Mouse (Mus musculus) intestine, postnatal 0 days (tissue): ENCODE measurements around the gene BC035044. TPM values are rescaled to one million over a fixed set of nuclear protein-coding genes. Genes with fewer than 3 reads are reported as not detected.
"Not testable (repeated sequence)": the region's sequence is repeated elsewhere in the genome, so short reads cannot be mapped to it uniquely, and the experiment has no call there.

ENCODE experiments used
- ATAC-seq: fragments of 200-750 bp; cut with Nextera tagmentation; 2 replicates; pipeline ENCODE4 v1.8.0; 2017; ENCODE audit warnings: mild to moderate bottlenecking, moderate TSS enrichment, moderate library complexity
- H3K27ac ChIP-seq: fragments of 300-500 bp; sonication (generic); 2 replicates; pipeline ENCODE4 v1.5.1; 2014; ENCODE audit warnings: mild to moderate bottlenecking, low read depth, low read length, moderate library complexity
- H3K27me3 ChIP-seq: fragments of 300-500 bp; sonication (generic); replicated peaks from 2 replicates; pipeline ENCODE4 v1.6.1; 2014; ENCODE audit warnings: low read length, mixed read lengths; ENCODE audit not compliant: control insufficient read depth, insufficient read depth
- H3K36me3 ChIP-seq: fragments of 300-500 bp; sonication (generic); 2 replicates; pipeline ENCODE4 v1.6.1; 2014; ENCODE audit warnings: mild to moderate bottlenecking, moderate library complexity; ENCODE audit not compliant: control insufficient read depth, insufficient read depth
- H3K4me1 ChIP-seq: fragments of 300-500 bp; sonication (generic); replicated peaks from 2 replicates; pipeline ENCODE4 v1.6.1; 2014; ENCODE audit warnings: antibody characterized with exemption, low read length, mixed read lengths; ENCODE audit not compliant: control insufficient read depth, insufficient read depth
- H3K4me2 ChIP-seq: fragments of 300-500 bp; sonication (generic); replicated peaks from 2 replicates; pipeline ENCODE4 v1.6.1; 2014; ENCODE audit warnings: low read depth, mild to moderate bottlenecking, moderate library complexity
- H3K4me3 ChIP-seq: fragments of 300-500 bp; sonication (generic); 2 replicates; pipeline ENCODE4 v1.5.1; 2014; ENCODE audit warnings: low read depth, low read length
- H3K9ac ChIP-seq: fragments of 300-500 bp; sonication (generic); 2 replicates; pipeline ENCODE4 v1.6.1; 2014; ENCODE audit warnings: mild to moderate bottlenecking, low read depth, low read length
- H3K9me3 ChIP-seq: fragments of 300-500 bp; sonication (generic); 2 replicates; pipeline ENCODE4 v1.6.1; 2016; ENCODE audit warnings: mixed run types; ENCODE audit not compliant: control insufficient read depth
- CTCF ChIP-seq: sonication (generic); IDR thresholded peaks from 2 replicates; pipeline ENCODE4 v1.5.1; 2016; ENCODE audit warnings: low read depth, mild to moderate bottlenecking, control low read depth, antibody characterized with exemption, moderate library complexity
- WGBS: fragments of 180-500 bp; shearing (Covaris S2); extraction: QIAGEN DNeasy Blood & Tissue Kit; methylation state at CpG from one replicate; pipeline ENCODE4 v1.1.7; 2014; 5-methylcytosine and 5-hydroxymethylcytosine counted together
- polyA plus RNA-seq: library from polyadenylated mRNA; unstranded; fragments of >200 nt; fragmentation: Nextera tagmentation; extraction: Ambion mirVana; gene quantifications from 2 replicates; pipeline ENCODE4 v1.2.1, GENCODE M21; 2015

The BC035044 gene
- polyA plus RNA-seq, 1 experiment from 2014 or later, result 1.4 TPM

- H3K27ac ChIP-seq, result no peak overlapping the region
- TF ChIP-seq CTCF, result peak; percentile 26; the same call in 1 of the 2 replicates
- H3K36me3 ChIP-seq, result no peaks in the 10 kb centered on the region
- no peak overlapping the region for H3K4me2 ChIP-seq
- no peak overlapping the region for H3K9ac ChIP-seq
- ATAC-seq, result no peak
- no peaks in the 10 kb centered on the region for H3K9me3 ChIP-seq
- H3K4me1 ChIP-seq, result no peaks in the 10 kb centered on the region
- H3K4me3 ChIP-seq, result no peak overlapping the region
- H3K27me3 ChIP-seq, result no peaks in the 10 kb centered on the region
- WGBS, result 83% methylated on average over 2 of the region's 2 CpGs
Measured at GRCm38 (mm10) chr6:128900044-128900443, 9.1 kb upstream of the BC035044 start.

- no peaks in the 10 kb centered on the region for H3K4me1 ChIP-seq
- WGBS, result 64% methylated on average over 3 of the region's 3 CpGs
- no peaks in the 10 kb centered on the region for H3K36me3 ChIP-seq
- no peaks in the 10 kb centered on the region for H3K9me3 ChIP-seq
- no peak overlapping the region for H3K4me2 ChIP-seq
- no peak for ATAC-seq
- no peak overlapping the region for H3K4me3 ChIP-seq
- no peak overlapping the region for H3K9ac ChIP-seq
- TF ChIP-seq CTCF, result no peak
- no peak overlapping the region for H3K27ac ChIP-seq
- no peaks in the 10 kb centered on the region for H3K27me3 ChIP-seq
Measured at GRCm38 (mm10) chr6:128895404-128896001, 4.6 kb upstream of the BC035044 start.

GRCm38 (mm10) chr6:128888834-128889233 lies 2.1 kb downstream of the BC035044 start:
- Histone ChIP-seq H3K4me3 (no peak overlapping the region), H3K27ac (no peak overlapping the region), H3K27me3 (no peaks in the 10 kb centered on the region), H3K4me2 (no peak overlapping the region), H3K4me1 (no peaks in the 10 kb centered on the region), H3K9ac (no peak overlapping the region), H3K9me3 (no peaks in the 10 kb centered on the region), H3K36me3 (no peaks in the 10 kb centered on the region)
- no peak for ATAC-seq
- 78% methylated on average over 5 of the region's 5 CpGs for WGBS
- TF ChIP-seq CTCF, result no peak

GRCm38 (mm10) chr6:128887091-128887790 lies 3.7 kb downstream of the BC035044 start, which contains the start of gene Clec2i:
TSS of gene Clec2i (plus strand) at chr6:128887588.
- WGBS, result 88% methylated on average over 6 of the region's 6 CpGs
- H3K27ac ChIP-seq, ATAC-seq, H3K4me3 ChIP-seq, H3K9ac ChIP-seq, H3K9me3 ChIP-seq, H3K4me2 ChIP-seq, H3K4me1 ChIP-seq, H3K27me3 ChIP-seq, H3K36me3 ChIP-seq: not testable (repeated sequence)

- Histone ChIP-seq H3K4me3 (no peak overlapping the region), H3K4me1 (no peaks in the 10 kb centered on the region), H3K4me2 (no peak overlapping the region), H3K9ac (no peak overlapping the region), H3K27me3 (no peaks in the 10 kb centered on the region), H3K36me3 (no peaks in the 10 kb centered on the region), H3K9me3 (no peaks in the 10 kb centered on the region), H3K27ac (no peak overlapping the region)
- no peak for ATAC-seq
- no peak for TF ChIP-seq CTCF
- WGBS, result 91% methylated on average over 1 of the region's 1 CpGs
Measured at GRCm38 (mm10) chr6:128871910-128872610, 18.9 kb downstream of the BC035044 start.

GRCm38 (mm10) chr6:128868861-128869260 lies 22.1 kb downstream of the BC035044 start:
- no peaks in the 10 kb centered on the region for H3K27me3 ChIP-seq
- no peak for ATAC-seq
- WGBS, result 41% methylated on average over 3 of the region's 3 CpGs
- H3K4me2 ChIP-seq, result no peak overlapping the region
- H3K27ac ChIP-seq, result no peak overlapping the region
- no peaks in the 10 kb centered on the region for H3K36me3 ChIP-seq
- H3K4me3 ChIP-seq, result no peak overlapping the region
- no peaks in the 10 kb centered on the region for H3K4me1 ChIP-seq
- no peak overlapping the region for H3K9ac ChIP-seq
- TF ChIP-seq CTCF, result no peak
- H3K9me3 ChIP-seq, result no peaks in the 10 kb centered on the region
